Mouse (Mus musculus): ENCODE results near the gene Gm20388. TPM values are rescaled to one million over a fixed set of nuclear protein-coding genes. Genes with fewer than 3 reads are reported as not detected.

Gm20388 gene
- polyA plus RNA-seq, 1 experiment from 2014 or later, result 7.4 TPM

GRCm38 (mm10) chr8:123343422-123343821 lies 3432.8 kb downstream of the Gm20388 start:
- Histone ChIP-seq H3K9ac (no peak overlapping the region), H3K27ac (peak overlapping the region; percentile 42), H3K4me2 (no peak overlapping the region), H3K4me3 (replicated peaks) (no peak overlapping the region), H3K9me3 (replicated peaks) (no peaks in the 10 kb centered on the region), H3K4me1 (peaks cover 69% of the 10 kb centered on the region), H3K36me3 (no peaks in the 10 kb centered on the region), H3K27me3 (no peaks in the 10 kb centered on the region)
- ATAC-seq (replicated peaks; ENCODE audit: low FRiP score), result peak; percentile 19; the same call in 1 of the 2 replicates
- WGBS, result 59% methylated on average over 12 of the region's 12 CpGs

GRCm38 (mm10) chr8:123345135-123345534 lies 3434.5 kb downstream of the Gm20388 start:
- WGBS, result 62% methylated on average over 8 of the region's 8 CpGs
- H3K27me3 ChIP-seq, result no peaks in the 10 kb centered on the region
- ATAC-seq (replicated peaks; ENCODE audit: low FRiP score), result no peak
- no peak overlapping the region for H3K9ac ChIP-seq
- H3K4me1 ChIP-seq, result peaks cover 86% of the 10 kb centered on the region
- H3K4me3 ChIP-seq (replicated peaks), result no peak overlapping the region
- H3K36me3 ChIP-seq, result no peaks in the 10 kb centered on the region
- H3K4me2 ChIP-seq, result no peak overlapping the region
- H3K9me3 ChIP-seq (replicated peaks), result no peaks in the 10 kb centered on the region
- H3K27ac ChIP-seq, result no peak overlapping the region

GRCm38 (mm10) chr8:123345856-123346255 lies 3435.2 kb downstream of the Gm20388 start:
- no peaks in the 10 kb centered on the region for H3K27me3 ChIP-seq
- H3K4me1 ChIP-seq, result peaks cover 90% of the 10 kb centered on the region
- H3K36me3 ChIP-seq, result no peaks in the 10 kb centered on the region
- H3K9me3 ChIP-seq (replicated peaks), result no peaks in the 10 kb centered on the region
- WGBS, result 84% methylated on average over 6 of the region's 6 CpGs
- ATAC-seq (replicated peaks; ENCODE audit: low FRiP score), result no peak
- H3K9ac ChIP-seq, result no peak overlapping the region
- H3K4me3 ChIP-seq (replicated peaks), result no peak overlapping the region
- H3K4me2 ChIP-seq, result no peak overlapping the region
- H3K27ac ChIP-seq, result peak overlapping the region; percentile 6; the same call in 1 of the 2 replicates

GRCm38 (mm10) chr8:123347293-123347692 lies 3436.7 kb downstream of the Gm20388 start:
- Histone ChIP-seq H3K4me3 (replicated peaks) (no peak overlapping the region), H3K27ac (peak overlapping the region; percentile 94), H3K27me3 (no peaks in the 10 kb centered on the region), H3K36me3 (no peaks in the 10 kb centered on the region), H3K4me1 (peaks cover 85% of the 10 kb centered on the region), H3K9ac (no peak overlapping the region), H3K4me2 (no peak overlapping the region), H3K9me3 (replicated peaks) (no peaks in the 10 kb centered on the region)
- 43% methylated on average over 2 of the region's 2 CpGs for WGBS
- no peak for ATAC-seq (replicated peaks; ENCODE audit: low FRiP score)

- Histone ChIP-seq H3K9me3 (replicated peaks) (no peaks in the 10 kb centered on the region), H3K4me3 (replicated peaks) (no peak overlapping the region), H3K9ac (no peak overlapping the region), H3K27ac (peak overlapping the region; percentile 94), H3K4me1 (peaks cover 84% of the 10 kb centered on the region), H3K36me3 (no peaks in the 10 kb centered on the region), H3K4me2 (peak overlapping the region; percentile 25), H3K27me3 (no peaks in the 10 kb centered on the region)
- peak; percentile 71 for ATAC-seq (replicated peaks; ENCODE audit: low FRiP score)
- WGBS, result 16% methylated on average over 9 of the region's 9 CpGs
Observed at GRCm38 (mm10) chr8:123348237-123348843, 3437.7 kb downstream of the Gm20388 start.

GRCm38 (mm10) chr8:123349073-123349472 lies 3438.4 kb downstream of the Gm20388 start:
- 49% methylated on average over 4 of the region's 4 CpGs for WGBS
- peak overlapping the region; percentile 25; the same call in 1 of the 2 replicates for H3K4me2 ChIP-seq
- H3K27ac ChIP-seq, result peak overlapping the region; percentile 94
- no peak overlapping the region for H3K4me3 ChIP-seq (replicated peaks)
- peak; percentile 80 for ATAC-seq (replicated peaks; ENCODE audit: low FRiP score)
- H3K36me3 ChIP-seq, result no peaks in the 10 kb centered on the region
- H3K4me1 ChIP-seq, result peaks cover 84% of the 10 kb centered on the region
- H3K9ac ChIP-seq, result no peak overlapping the region
- no peaks in the 10 kb centered on the region for H3K9me3 ChIP-seq (replicated peaks)
- H3K27me3 ChIP-seq, result peaks cover 3% of the 10 kb centered on the region; the same call in 1 of the 2 replicates

GRCm38 (mm10) chr8:123352118-123352517 lies 3441.5 kb downstream of the Gm20388 start:
- peaks cover 4% of the 10 kb centered on the region; the same call in 1 of the 2 replicates for H3K27me3 ChIP-seq
- H3K27ac ChIP-seq, result no peak overlapping the region
- no peak overlapping the region for H3K4me2 ChIP-seq
- no peaks in the 10 kb centered on the region for H3K36me3 ChIP-seq
- H3K4me3 ChIP-seq (replicated peaks), result no peak overlapping the region
- peaks cover 55% of the 10 kb centered on the region for H3K4me1 ChIP-seq
- WGBS, result 82% methylated on average over 12 of the region's 12 CpGs
- H3K9ac ChIP-seq, result no peak overlapping the region
- H3K9me3 ChIP-seq (replicated peaks), result no peaks in the 10 kb centered on the region
- ATAC-seq (replicated peaks; ENCODE audit: low FRiP score), result no peak

- ATAC-seq (replicated peaks; ENCODE audit: low FRiP score), result no peak
- peaks cover 49% of the 10 kb centered on the region for H3K4me1 ChIP-seq
- H3K4me3 ChIP-seq (replicated peaks), result no peak overlapping the region
- WGBS, result 43% methylated on average over 13 of the region's 13 CpGs
- no peaks in the 10 kb centered on the region for H3K36me3 ChIP-seq
- peak overlapping the region; percentile 6; the same call in 1 of the 2 replicates for H3K4me2 ChIP-seq
- no peak overlapping the region for H3K9ac ChIP-seq
- H3K27me3 ChIP-seq, result peaks cover 4% of the 10 kb centered on the region; the same call in 1 of the 2 replicates
- H3K27ac ChIP-seq, result no peak overlapping the region
- no peaks in the 10 kb centered on the region for H3K9me3 ChIP-seq (replicated peaks)
Observed at GRCm38 (mm10) chr8:123352786-123353185, 3442.1 kb downstream of the Gm20388 start.

- Histone ChIP-seq H3K4me1 (peaks cover 45% of the 10 kb centered on the region), H3K4me2 (no peak overlapping the region), H3K36me3 (no peaks in the 10 kb centered on the region), H3K4me3 (replicated peaks) (no peak overlapping the region), H3K27ac (no peak overlapping the region), H3K9ac (no peak overlapping the region), H3K27me3 (peaks cover 4% of the 10 kb centered on the region; the same call in 1 of the 2 replicates), H3K9me3 (replicated peaks) (no peaks in the 10 kb centered on the region)
- no peak for ATAC-seq (replicated peaks; ENCODE audit: low FRiP score)
- 50% methylated on average over 11 of the region's 11 CpGs for WGBS
Observed at GRCm38 (mm10) chr8:123353216-123353615, 3442.6 kb downstream of the Gm20388 start.

DNA sequence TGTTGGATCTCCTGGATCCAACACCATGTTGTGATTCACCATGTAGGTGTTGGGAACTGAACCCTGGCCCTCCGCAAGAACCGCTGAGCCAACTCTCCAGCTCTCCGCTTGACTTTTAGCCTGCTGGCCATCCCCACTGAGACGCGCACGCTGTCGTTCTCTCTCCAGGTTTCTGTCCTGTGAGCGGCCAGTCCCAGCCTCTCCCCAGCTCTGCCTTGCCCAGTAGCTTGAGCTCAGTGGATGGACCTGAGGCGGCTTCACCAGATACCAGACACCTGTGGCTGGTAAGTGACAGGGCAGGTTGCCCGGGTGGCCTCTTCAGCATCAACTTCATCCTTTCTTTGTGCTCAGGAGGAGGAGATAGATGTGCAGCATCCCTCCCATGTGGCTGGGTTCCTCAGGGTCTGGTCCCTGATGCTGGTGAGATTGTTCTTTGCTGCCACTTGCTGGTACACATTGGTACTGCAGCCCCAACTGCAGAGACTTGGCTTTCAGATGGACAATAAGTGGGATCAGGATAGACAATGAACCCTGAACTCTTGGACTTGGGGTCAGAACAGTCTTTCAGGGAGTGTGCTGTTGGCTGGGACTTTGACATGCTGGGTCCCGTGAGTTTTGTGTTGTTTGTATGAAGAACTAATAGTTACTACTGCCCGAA lies 3450.6 kb downstream of the Gm20388 start:
- ATAC-seq (replicated peaks; ENCODE audit: low FRiP score), result peak; percentile 36; the same call in 1 of the 2 replicates
- no peak overlapping the region for H3K27ac ChIP-seq
- WGBS, result 53% methylated on average over 12 of the region's 12 CpGs

GRCm38 (mm10) chr8:123373403-123374238 lies 3463.0 kb downstream of the Gm20388 start, which contains the start of gene Tcf25:
Tcf25 (plus strand) TSS chr8:123373753.
- H3K27ac ChIP-seq, result peak within 1 kb of the TSS; percentile 99
- H3K4me2 ChIP-seq, result peak within 1 kb of the TSS; percentile 90
- under 1% methylated on average over 75 of the region's 75 CpGs for WGBS
- H3K27me3 ChIP-seq, result no peaks in the 10 kb centered on the region
- H3K36me3 ChIP-seq, result peaks cover 22% of the 10 kb centered on the region
- H3K9me3 ChIP-seq (replicated peaks), result no peaks in the 10 kb centered on the region
- H3K4me3 ChIP-seq (replicated peaks), result peak within 1 kb of the TSS; percentile 91
- peaks cover 19% of the 10 kb centered on the region for H3K4me1 ChIP-seq
- peak within 1 kb of the TSS; percentile 83 for H3K9ac ChIP-seq
- peak; percentile 92 for ATAC-seq (replicated peaks; ENCODE audit: low FRiP score)

More for the DNA sequence above, 3450.6 kb downstream of the Gm20388 start:
- Histone ChIP-seq H3K9me3 (replicated peaks) (no peaks in the 10 kb centered on the region), H3K36me3 (no peaks in the 10 kb centered on the region), H3K4me1 (no peaks in the 10 kb centered on the region), H3K4me2 (no peak overlapping the region), H3K9ac (no peak overlapping the region), H3K27me3 (no peaks in the 10 kb centered on the region), H3K4me3 (replicated peaks) (no peak overlapping the region)

- peak overlapping the region; percentile 99 for H3K27ac ChIP-seq
- H3K36me3 ChIP-seq, result peaks cover 22% of the 10 kb centered on the region
- ATAC-seq (replicated peaks; ENCODE audit: low FRiP score), result peak; percentile 85
- peak overlapping the region; percentile 83 for H3K9ac ChIP-seq
- peaks cover 19% of the 10 kb centered on the region for H3K4me1 ChIP-seq
- H3K4me2 ChIP-seq, result peak overlapping the region; percentile 90
- under 1% methylated on average over 20 of the region's 20 CpGs for WGBS
- peak overlapping the region; percentile 91 for H3K4me3 ChIP-seq (replicated peaks)
- H3K9me3 ChIP-seq (replicated peaks), result no peaks in the 10 kb centered on the region
- H3K27me3 ChIP-seq, result no peaks in the 10 kb centered on the region
Observed at GRCm38 (mm10) chr8:123374239-123374578, 3463.6 kb downstream of the Gm20388 start.
